Mouse (Mus musculus) hindbrain, embryonic 11.5 days (tissue): ENCODE measurements at regions not wholly inside any gene's neighbourhood (a gene's known extent, or its start where the extent isn't known, plus 50 kb on each side); places are given as distances from the start of the nearest gene placed in this dataset.

Experiments used
- ATAC-seq: fragments of 200-750 bp; cut with Nextera tagmentation; 2 replicates; pipeline ENCODE4 v1.8.0; 2017; ENCODE audit warnings: mild to moderate bottlenecking, moderate TSS enrichment, moderate library complexity; ENCODE audit not compliant: low FRiP score
- DNase-seq: peaks from one replicate; pipeline ENCODE4 v3.0.0-alpha.2; 2015; ENCODE audit warnings: low spot score
- H3K27ac ChIP-seq: fragments of 300-500 bp; sonication (generic); 2 replicates; pipeline ENCODE4 v1.5.1; 2014; ENCODE audit warnings: mild to moderate bottlenecking, low read depth, low read length
- H3K27me3 ChIP-seq: fragments of 300-500 bp; sonication (generic); 2 replicates; pipeline ENCODE4 v1.6.1; 2014; ENCODE audit warnings: mild to moderate bottlenecking, low read length, moderate library complexity, mixed read lengths; ENCODE audit not compliant: control insufficient read depth, insufficient read depth
- H3K36me3 ChIP-seq: fragments of 300-500 bp; sonication (generic); 2 replicates; pipeline ENCODE4 v1.6.1; 2014; ENCODE audit warnings: mild to moderate bottlenecking, low read length, moderate library complexity, mixed read lengths; ENCODE audit not compliant: control insufficient read depth, insufficient read depth
- H3K4me1 ChIP-seq: fragments of 300-500 bp; sonication (generic); replicated peaks from 2 replicates; pipeline ENCODE4 v1.6.1; 2014; ENCODE audit warnings: low read length, mixed read lengths; ENCODE audit not compliant: control insufficient read depth, insufficient read depth
- H3K4me2 ChIP-seq: fragments of 300-500 bp; sonication (generic); replicated peaks from 2 replicates; pipeline ENCODE4 v1.6.1; 2014; ENCODE audit warnings: mild to moderate bottlenecking, low read depth, low read length
- H3K4me3 ChIP-seq: fragments of 300-500 bp; sonication (generic); 2 replicates; pipeline ENCODE4 v1.5.1; 2014; ENCODE audit warnings: low read depth, low read length
- H3K9ac ChIP-seq: fragments of 300-500 bp; sonication (generic); 2 replicates; pipeline ENCODE4 v1.6.1; 2014; ENCODE audit warnings: low read depth, low read length
- H3K9me3 ChIP-seq: fragments of 300-500 bp; sonication (generic); 2 replicates; pipeline ENCODE4 v1.6.1; 2016; ENCODE audit warnings: low read length; ENCODE audit not compliant: control insufficient read depth
- WGBS: fragments of 180-500 bp; shearing (Covaris S2); extraction: QIAGEN DNeasy Blood & Tissue Kit; methylation state at CpG from one replicate; pipeline ENCODE4 v1.1.7; 2014; 5-methylcytosine and 5-hydroxymethylcytosine counted together

GRCm38 (mm10) chr3:77653881-77654280, 1579.8 kb downstream of the Fstl5 start:
- DNase-seq (no peak), ATAC-seq (no peak)
- Histone ChIP-seq H3K4me2 (no peak overlapping the region), H3K27me3 (no peaks in the 10 kb centered on the region), H3K27ac (no peak overlapping the region), H3K4me1 (no peaks in the 10 kb centered on the region), H3K9ac (no peak overlapping the region), H3K9me3 (no peaks in the 10 kb centered on the region), H3K36me3 (no peaks in the 10 kb centered on the region), H3K4me3 (no peak overlapping the region)
- WGBS, result 92% methylated on average over 3 of the region's 3 CpGs
